Mouse (Mus musculus): ENCODE data around the gene Cst7.

DNA sequence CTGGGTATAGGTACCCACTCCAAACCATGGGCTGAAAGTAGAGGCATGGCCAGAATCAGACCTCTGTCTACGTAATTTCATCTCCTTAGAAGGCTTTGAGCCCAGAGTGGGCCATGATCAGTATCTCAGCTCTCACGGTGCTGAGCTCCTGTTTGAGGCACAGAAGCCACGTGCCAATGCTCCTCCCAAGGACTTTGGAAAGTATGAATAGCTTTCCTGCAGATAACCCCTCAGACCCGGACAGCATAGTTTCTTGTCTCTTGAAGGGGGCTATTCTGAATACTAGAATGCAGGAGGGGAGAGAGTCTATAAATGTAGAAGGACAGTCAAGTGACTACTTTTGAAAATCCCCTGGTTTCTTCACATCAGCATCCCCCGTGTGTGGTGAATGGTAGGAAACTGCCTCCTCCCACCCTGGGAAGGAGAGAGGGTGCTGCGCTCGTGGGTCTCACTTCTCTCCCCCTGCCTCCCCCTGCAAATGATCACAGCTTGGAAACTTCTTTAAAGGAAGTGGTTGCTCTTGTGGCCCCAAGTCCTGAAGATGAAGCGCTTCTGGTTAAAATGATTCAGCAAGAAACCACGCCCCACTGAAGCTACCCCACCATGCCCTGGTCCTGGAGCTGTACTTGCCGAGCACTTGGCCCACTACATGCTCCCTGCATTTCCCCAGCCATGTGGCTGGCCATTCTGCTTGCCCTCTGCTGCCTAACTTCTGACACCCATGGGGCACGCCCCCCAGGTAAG is at the start of gene Cst7:
- no peak for TF ChIP-seq POLR2A (IDR thresholded peaks at IDR 0.05; ENCODE audit: borderline replicate concordance, extremely low read depth, insufficient read depth, insufficient read length, poor library complexity, severe bottlenecking)
- no peak for TF ChIP-seq CTCF (IDR thresholded peaks at IDR 0.05; ENCODE audit: borderline replicate concordance, extremely low read depth, insufficient read depth, insufficient read length)

Data from brain, embryonic 14.5 days (tissue).